Mouse (Mus musculus) megakaryocyte, embryonic 14.5 days (primary cell): Measurements from ENCODE around the gene Abcb4. TPM values are rescaled to one million over a fixed set of nuclear protein-coding genes. Genes with fewer than 3 reads are reported as not detected.

ENCODE experiments used
- H3K27me3 ChIP-seq: replicated peaks from 2 replicates; pipeline ENCODE3; 2012; ENCODE audit warnings: inconsistent platforms
- H3K36me3 ChIP-seq: replicated peaks from 2 replicates; pipeline ENCODE3; 2012; ENCODE audit warnings: low read length, inconsistent platforms, mixed read lengths
- H3K4me1 ChIP-seq: 2 replicates; pipeline ENCODE4 v1.6.1; 2012; ENCODE audit warnings: inconsistent platforms
- H3K4me3 ChIP-seq: replicated peaks from 2 replicates; pipeline ENCODE3; 2012; ENCODE audit warnings: moderate library complexity, mild to moderate bottlenecking, inconsistent platforms
- H3K9me3 ChIP-seq: 2 replicates; pipeline ENCODE4 v1.6.1; 2012; ENCODE audit warnings: inconsistent platforms
- FLI1 ChIP-seq: IDR thresholded peaks from 2 replicates; pipeline ENCODE4 v1.6.1; 2012; ENCODE audit warnings: low read length, inconsistent platforms, mixed read lengths
- GATA1 ChIP-seq: IDR thresholded peaks from 3 replicates; pipeline ENCODE4 v1.6.1; 2012; ENCODE audit warnings: mixed read lengths, low read length, inconsistent platforms, borderline replicate concordance
- polyA plus RNA-seq: library from polyadenylated mRNA; stranded (reverse); fragments of >175 nt; gene quantifications from 2 replicates; pipeline ENCODE4 v1.2.3, GENCODE M21; 2012; ENCODE audit warnings: low replicate concordance; ENCODE audit not compliant: insufficient read depth

Gene Abcb4
- polyA plus RNA-seq, 1 experiment: 2.2 TPM

DNA sequence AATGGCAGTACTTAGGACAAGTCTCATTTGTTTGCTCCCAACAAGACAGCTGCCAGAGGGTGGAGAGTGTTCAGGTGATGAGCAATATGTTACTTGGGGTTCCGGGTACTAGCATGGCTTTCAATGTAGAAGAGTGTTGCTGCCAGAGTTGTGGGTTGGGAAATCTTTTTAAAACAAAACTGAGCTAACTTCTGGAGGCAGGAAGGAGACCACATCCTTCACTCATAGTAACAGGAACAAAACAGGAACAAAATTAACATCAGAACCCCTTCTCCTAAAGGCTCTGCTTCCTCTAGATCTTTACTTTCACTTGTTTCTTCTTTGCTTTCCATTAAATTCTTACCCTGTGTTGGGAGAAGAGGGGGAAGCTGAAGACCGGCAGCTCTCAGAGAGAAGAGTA lies 60.1 kb downstream of the Abcb4 start:
- TF ChIP-seq GATA1 (no peak), FLI1 (no peak)
- H3K36me3 ChIP-seq: no peaks in the 10 kb centered on the region
- 0 out of 2 replicates have a peak, but pooled peaks cover 3% of the 10 kb centered on the region for H3K4me1 ChIP-seq
- H3K27me3 ChIP-seq: no peaks in the 10 kb centered on the region
- H3K9me3 ChIP-seq: no peaks in the 10 kb centered on the region
- no peak overlapping the region for H3K4me3 ChIP-seq

DNA sequence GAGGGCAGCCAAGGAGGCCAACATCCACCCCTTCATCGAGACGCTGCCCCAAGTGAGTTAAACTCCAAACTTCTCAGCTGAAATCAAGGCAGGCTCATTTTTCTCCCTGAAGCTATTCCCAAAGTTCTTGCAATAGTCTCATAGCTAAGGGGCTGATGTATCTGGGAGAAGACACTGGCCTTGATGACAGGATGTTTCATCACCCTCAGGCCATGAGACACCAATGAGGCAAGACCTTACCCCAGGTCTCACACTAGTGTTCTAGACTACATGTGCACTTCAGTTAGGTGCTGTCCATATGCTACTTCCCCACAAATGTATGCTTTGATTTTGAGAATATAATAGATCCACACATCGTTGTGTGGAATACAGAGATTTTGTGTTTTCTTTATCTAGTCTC lies 62.0 kb downstream of the Abcb4 start:
- H3K9me3 ChIP-seq: no peaks in the 10 kb centered on the region
- H3K27me3 ChIP-seq: no peaks in the 10 kb centered on the region
- no peaks in the 10 kb centered on the region for H3K36me3 ChIP-seq
- H3K4me3 ChIP-seq: no peak overlapping the region
- H3K4me1 ChIP-seq: 0 out of 2 replicates have a peak, but pooled peaks cover 3% of the 10 kb centered on the region
- TF ChIP-seq FLI1 (no peak), GATA1 (no peak)

DNA sequence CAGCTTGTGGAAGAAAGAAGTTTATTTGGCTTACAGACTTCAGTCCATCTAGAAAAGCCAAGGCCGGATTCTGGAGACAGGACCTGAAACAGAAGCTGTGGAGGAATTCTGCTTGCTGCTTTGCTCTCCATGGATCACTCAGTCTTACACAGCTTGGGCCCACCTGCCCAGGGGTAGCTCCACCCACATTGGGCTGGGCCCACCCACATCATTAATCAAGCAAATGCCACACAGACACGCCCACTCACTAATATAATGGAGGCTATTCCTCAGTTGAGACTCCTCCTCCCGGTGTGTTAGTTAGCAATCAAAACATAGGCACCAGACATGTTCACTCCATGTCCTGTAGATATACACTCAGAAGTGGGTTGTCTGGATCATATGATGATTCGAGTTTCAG lies 67.0 kb downstream of the Abcb4 start:
- no peak for TF ChIP-seq FLI1
- no peak for TF ChIP-seq GATA1
- H3K27me3 ChIP-seq: no peaks in the 10 kb centered on the region
- no peak overlapping the region for H3K4me3 ChIP-seq
- H3K4me1 ChIP-seq: 0 out of 2 replicates have a peak, but pooled peaks cover 5% of the 10 kb centered on the region
- peaks cover 28% of the 10 kb centered on the region for H3K36me3 ChIP-seq
- no peaks in the 10 kb centered on the region; the same call in 1 of the 2 replicates for H3K9me3 ChIP-seq

DNA sequence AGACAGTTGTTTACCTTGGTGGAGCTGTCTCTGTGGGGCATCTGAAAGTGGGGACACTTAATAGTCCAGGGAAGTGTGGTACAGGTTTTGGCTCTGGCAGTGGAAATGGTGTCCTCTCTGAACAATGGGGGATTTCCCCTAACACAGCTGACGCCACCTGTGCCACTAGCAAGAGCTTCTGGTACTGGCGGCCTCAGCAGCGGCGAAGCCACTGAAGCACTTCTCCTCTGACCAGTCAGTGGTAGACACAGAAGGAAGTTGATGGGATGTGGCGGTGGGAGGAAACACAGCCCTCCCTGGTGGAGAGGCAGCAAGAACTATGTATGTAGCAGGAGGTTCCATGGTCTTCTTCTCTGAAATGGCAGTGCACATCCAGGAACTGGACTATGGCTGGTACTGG lies 71.0 kb downstream of the Abcb4 start:
- Histone ChIP-seq H3K4me3 (no peak overlapping the region), H3K36me3 (peaks cover 67% of the 10 kb centered on the region)

DNA sequence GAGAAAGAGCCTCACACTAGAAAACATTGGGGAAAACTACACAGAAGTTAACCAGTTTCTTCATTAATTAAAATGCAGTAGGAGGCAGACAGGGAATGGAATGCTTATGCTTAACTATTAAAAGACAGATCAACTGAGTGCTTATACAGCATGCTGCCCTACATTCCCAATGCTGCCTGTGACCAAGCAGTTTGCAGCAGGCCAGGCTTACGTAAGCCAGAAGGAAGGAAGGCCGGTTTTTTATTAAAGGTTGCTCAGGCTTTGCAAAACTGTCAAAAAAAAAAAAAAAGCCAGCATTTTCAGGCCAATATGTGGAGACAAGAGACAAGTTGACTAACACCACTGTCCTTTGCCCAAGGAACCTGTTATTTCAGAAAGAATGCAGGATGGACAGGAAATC lies 77.2 kb downstream of the Abcb4 start:
- no peak overlapping the region for H3K4me3 ChIP-seq
- peaks cover 92% of the 10 kb centered on the region for H3K36me3 ChIP-seq
- TF ChIP-seq FLI1 (no peak), GATA1 (no peak)
- no peaks in the 10 kb centered on the region for H3K9me3 ChIP-seq
- no peaks in the 10 kb centered on the region for H3K27me3 ChIP-seq
- peaks cover 7% of the 10 kb centered on the region; the same call in 1 of the 2 replicates for H3K4me1 ChIP-seq

More for the DNA sequence above, 71.0 kb downstream of the Abcb4 start:
- 0 out of 2 replicates have a peak, but pooled peaks cover 5% of the 10 kb centered on the region for H3K4me1 ChIP-seq
- no peaks in the 10 kb centered on the region; the same call in 1 of the 2 replicates for H3K9me3 ChIP-seq
- no peaks in the 10 kb centered on the region for H3K27me3 ChIP-seq
- no peak for TF ChIP-seq GATA1

DNA sequence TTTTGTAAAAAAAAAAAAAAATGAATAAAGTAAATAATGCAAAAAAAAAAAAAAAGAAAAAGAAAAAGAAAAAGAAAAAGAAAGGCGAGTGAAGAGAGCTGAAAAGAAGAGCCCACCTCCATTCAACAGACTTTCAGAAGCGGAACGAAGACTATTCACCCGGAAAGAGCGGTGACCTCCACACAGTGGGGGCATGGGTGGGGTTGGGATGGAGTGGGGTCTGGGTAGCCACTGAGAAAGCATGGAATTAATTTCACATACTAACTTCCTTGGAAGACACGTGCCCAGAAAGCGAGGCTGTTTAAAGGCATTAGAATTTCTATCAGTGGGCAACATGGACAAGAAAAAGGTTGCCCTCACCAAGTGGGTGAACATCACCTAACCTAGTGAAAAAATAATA lies 78.8 kb downstream of the Abcb4 start:
- Histone ChIP-seq H3K9me3 (no peaks in the 10 kb centered on the region), H3K27me3 (no peaks in the 10 kb centered on the region), H3K4me1 (peaks cover 7% of the 10 kb centered on the region; the same call in 1 of the 2 replicates), H3K4me3 (no peak overlapping the region), H3K36me3 (peaks cover 91% of the 10 kb centered on the region)
- TF ChIP-seq FLI1 (no peak), GATA1 (no peak)

DNA sequence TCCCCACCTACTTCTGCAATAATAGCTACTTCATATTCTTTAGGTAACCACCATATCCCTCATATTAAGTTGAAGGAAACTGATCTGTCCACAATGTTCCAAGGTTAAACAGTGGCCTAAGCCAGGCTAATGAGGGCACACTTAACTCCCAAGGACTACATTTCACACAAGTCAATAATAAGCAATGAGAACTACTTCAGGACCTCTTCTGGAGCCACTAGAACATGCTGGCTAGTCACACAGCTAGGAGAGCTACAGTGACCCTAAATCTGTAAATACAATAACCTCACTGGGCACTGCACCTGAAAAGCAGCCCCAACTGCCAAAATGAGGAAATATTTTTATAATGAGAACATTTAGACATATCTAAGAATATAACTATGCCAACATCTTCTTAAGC lies 81.2 kb downstream of the Abcb4 start:
- peaks cover 85% of the 10 kb centered on the region for H3K36me3 ChIP-seq
- TF ChIP-seq GATA1: no peak
- TF ChIP-seq FLI1: no peak
- H3K9me3 ChIP-seq: no peaks in the 10 kb centered on the region

DNA sequence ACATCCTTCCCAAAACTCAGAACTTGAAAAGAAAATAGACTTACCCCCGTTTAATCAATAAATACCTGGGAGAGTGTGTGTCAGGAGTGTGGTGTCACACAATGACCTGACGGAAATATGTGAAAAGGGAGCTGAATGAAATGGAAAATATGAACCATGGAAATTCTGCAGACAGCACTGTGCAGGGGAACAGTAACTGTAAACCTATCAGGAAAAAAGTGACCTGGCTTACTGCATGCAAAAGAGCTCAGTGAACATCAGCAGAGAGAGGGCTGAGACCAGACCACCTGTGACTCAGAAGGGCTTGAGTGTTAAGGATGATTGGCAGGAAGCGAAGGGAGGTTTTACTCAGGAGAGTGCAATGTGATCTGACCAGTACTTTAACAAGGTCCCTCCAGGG lies 92.0 kb downstream of the Abcb4 start:
- H3K9me3 ChIP-seq: no peaks in the 10 kb centered on the region
- no peaks in the 10 kb centered on the region for H3K4me1 ChIP-seq
- TF ChIP-seq FLI1: no peak
- TF ChIP-seq GATA1: no peak
- no peaks in the 10 kb centered on the region for H3K27me3 ChIP-seq
- no peak overlapping the region for H3K4me3 ChIP-seq
- H3K36me3 ChIP-seq: peaks cover 97% of the 10 kb centered on the region

More for the DNA sequence above, 81.2 kb downstream of the Abcb4 start:
- H3K4me1 ChIP-seq: peaks cover 7% of the 10 kb centered on the region; the same call in 1 of the 2 replicates
- H3K4me3 ChIP-seq: no peak overlapping the region
- H3K27me3 ChIP-seq: no peaks in the 10 kb centered on the region

DNA sequence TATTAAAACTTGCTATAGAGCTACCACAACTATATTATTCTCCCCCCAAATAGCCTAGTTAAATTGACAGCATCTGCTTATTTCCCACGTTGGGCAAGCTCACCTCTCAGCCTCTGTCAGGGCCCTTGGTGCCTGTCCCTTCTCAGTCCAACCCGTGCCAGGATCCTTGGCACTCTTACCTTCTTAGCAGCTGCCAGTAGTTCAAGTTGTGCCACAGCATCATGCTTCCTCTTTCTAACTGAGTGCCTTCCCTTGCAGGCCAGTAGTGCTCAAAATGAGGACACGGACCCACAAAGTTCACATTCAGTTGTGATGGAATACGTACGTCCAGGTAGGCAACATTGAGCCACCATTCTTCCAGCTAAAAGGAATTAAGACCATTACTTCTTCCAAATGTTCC lies 94.4 kb downstream of the Abcb4 start:
- peaks cover 95% of the 10 kb centered on the region for H3K36me3 ChIP-seq

DNA sequence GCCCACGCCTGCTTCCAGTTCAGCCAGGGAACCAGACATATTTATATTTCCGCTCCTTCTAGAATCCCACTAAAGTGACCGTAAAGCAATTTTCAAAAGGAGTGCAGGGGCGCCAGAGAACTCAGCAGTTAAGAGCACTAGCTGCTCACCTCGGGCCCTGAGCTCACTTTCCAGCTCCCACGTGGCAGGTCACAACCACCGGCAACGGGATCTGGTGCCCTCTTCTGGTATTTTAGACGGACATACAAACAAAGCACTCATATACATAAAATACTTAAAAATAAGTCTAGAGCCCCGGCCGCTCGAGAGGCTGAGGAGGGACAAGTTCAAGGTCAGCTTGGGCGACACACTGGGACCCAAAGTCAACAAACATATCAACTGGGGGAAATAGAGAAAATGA lies 97.0 kb downstream of the Abcb4 start:
- Histone ChIP-seq H3K9me3 (no peaks in the 10 kb centered on the region), H3K4me3 (no peak overlapping the region), H3K36me3 (peaks cover 87% of the 10 kb centered on the region), H3K4me1 (peaks cover 20% of the 10 kb centered on the region), H3K27me3 (no peaks in the 10 kb centered on the region)
- TF ChIP-seq GATA1 (no peak), FLI1 (no peak)

More for the DNA sequence above, 94.4 kb downstream of the Abcb4 start:
- peaks cover 6% of the 10 kb centered on the region; the same call in 1 of the 2 replicates for H3K4me1 ChIP-seq
- no peak for TF ChIP-seq FLI1
- no peak for TF ChIP-seq GATA1
- no peaks in the 10 kb centered on the region for H3K27me3 ChIP-seq
- H3K4me3 ChIP-seq: no peak overlapping the region
- no peaks in the 10 kb centered on the region for H3K9me3 ChIP-seq

DNA sequence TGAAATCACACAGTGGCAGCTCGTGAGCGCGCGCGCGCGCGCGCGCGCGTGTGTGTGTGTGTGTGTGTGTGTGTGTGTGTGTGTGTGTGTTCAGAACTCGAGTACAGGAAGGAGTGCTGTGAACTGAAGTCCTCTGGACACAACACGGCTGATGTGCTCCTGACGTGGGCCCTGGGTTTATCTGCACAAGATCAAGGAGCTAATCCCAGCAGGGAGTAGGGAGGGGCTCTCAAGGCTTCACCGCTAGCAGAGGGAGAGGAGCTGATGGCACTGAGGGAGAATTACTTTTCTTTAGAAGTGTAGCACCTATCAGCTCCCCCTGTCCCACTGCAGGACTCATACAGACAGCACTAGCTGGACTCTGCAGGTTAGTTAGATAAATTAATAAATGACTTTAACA lies 98.1 kb downstream of the Abcb4 start:
- Histone ChIP-seq H3K36me3 (peaks cover 76% of the 10 kb centered on the region), H3K9me3 (no peaks in the 10 kb centered on the region), H3K4me1 (peaks cover 25% of the 10 kb centered on the region), H3K27me3 (no peaks in the 10 kb centered on the region), H3K4me3 (no peak overlapping the region)
- TF ChIP-seq GATA1: no peak
- TF ChIP-seq FLI1: no peak
